Mouse (Mus musculus) heart, postnatal 14 days (tissue): Measurements from ENCODE around the gene Tanc2. TPM values are rescaled to one million over a fixed set of nuclear protein-coding genes. Genes with fewer than 3 reads are reported as not detected.

ENCODE experiments used
- DNase-seq, 2 experiments: peaks; one replicate each; pipeline ENCODE4 v3.0.0; 2021 to 2022
- intact Hi-C: fragments of 180-260 bp; cut with DNase I; formaldehyde crosslinking; loops from one replicate; pipeline ENCODE4 v1.15.1; 2025
- total RNA-seq, 2 experiments: library from RNA; stranded (reverse); gene quantifications; 2 replicates each; pipeline ENCODE4 v1.2.3; 2021

Tanc2 gene
- total RNA-seq, 2 experiments from 2014 or later, result 18.5 to 22.3 TPM

- DNase-seq, result peak; percentile 49 to 51
- intact Hi-C loops, result loop anchor here (2.0 kb wide), 1 partner anchor 24 kb away; no protein-coding TSS in a partner anchor
These were observed 355.2 kb downstream of the Tanc2 start for GRCm38 (mm10) chr11:105944770-105945672.

GRCm38 (mm10) chr11:105946694-105947154, 356.9 kb downstream of the Tanc2 start:
- no peak for DNase-seq
- intact Hi-C loops, result no loop called here

DNA sequence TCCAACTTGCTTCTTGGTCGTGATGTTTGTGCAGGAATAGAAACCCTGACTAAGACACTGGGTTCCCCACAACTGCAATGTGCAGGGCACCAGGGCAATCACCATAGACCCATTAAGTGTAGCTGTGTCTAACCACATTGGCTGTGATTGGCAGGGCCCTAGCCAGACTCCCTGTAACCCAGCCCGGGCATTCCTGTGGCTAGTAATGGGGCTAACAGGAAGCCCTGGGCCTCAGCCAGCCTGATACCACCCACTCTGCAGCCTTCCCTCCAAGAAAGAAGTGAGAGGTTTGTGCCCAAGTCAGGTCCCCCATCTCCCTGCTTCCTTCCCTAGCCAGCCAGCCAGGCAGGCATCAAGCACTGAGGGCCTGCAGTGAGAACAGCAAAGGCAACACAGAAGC, 358.5 kb downstream of the Tanc2 start:
- intact Hi-C loops, result no loop called here
- no peak for DNase-seq

- DNase-seq, result no peak
- intact Hi-C loops, result no loop called here
These were observed 360.7 kb downstream of the Tanc2 start for GRCm38 (mm10) chr11:105950519-105950918.

GRCm38 (mm10) chr11:105951601-105952044, 361.8 kb downstream of the Tanc2 start:
- intact Hi-C loops, result no loop called here
- DNase-seq, result no peak

GRCm38 (mm10) chr11:105952111-105952510, 362.3 kb downstream of the Tanc2 start:
- intact Hi-C loops, result no loop called here
- no peak for DNase-seq

DNA sequence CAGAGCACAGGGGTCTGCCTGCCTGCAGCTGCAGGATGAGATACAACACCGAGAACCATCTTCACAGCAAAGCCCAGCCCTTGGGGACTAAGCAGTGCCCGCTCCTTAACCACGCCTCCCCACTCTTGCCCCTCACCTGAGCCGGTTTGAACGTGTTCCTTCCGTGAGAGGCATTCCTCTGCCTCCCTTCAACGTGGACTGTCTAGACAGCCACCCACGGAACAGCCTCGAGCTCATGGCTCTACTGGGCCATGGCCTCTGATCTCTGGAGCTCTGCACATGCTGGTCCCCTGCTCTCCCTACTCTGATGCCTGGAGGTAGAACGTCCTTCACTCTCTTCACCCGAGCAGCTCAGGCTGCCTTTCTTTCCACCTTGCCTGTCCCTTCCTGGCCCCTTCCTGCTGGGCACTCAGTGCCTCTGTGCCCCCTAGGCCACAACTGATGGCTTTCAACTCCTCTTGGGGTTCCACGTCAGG, 363.2 kb downstream of the Tanc2 start, which contains the start of gene Cyb561:
TSS of gene Cyb561 (minus strand) at position 426 of the 476 bp plus-strand sequence.
- no peak for DNase-seq
- intact Hi-C loops, result no loop called here

DNA sequence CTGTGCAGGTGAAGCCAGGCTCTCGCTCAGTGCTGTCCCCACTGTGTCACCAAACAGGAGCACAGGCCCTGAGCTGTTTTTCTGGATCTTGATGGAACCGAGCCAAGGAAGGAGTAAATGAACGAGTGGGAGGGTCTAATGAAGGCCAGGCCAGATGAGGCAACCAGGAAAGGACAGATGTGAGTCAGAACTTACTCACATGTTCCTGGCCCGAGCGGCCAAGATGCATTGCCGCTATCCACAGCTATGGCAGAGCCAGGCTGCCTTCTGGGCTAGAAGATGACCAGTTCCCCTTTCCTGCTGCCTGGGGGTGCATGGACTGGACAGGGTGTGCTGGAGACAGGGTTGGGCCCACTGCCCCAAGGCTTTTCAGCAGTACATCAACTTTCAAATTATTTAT, 363.6 kb downstream of the Tanc2 start:
- intact Hi-C loops, result no loop called here
- DNase-seq, result peak; percentile 54 to 60

DNA sequence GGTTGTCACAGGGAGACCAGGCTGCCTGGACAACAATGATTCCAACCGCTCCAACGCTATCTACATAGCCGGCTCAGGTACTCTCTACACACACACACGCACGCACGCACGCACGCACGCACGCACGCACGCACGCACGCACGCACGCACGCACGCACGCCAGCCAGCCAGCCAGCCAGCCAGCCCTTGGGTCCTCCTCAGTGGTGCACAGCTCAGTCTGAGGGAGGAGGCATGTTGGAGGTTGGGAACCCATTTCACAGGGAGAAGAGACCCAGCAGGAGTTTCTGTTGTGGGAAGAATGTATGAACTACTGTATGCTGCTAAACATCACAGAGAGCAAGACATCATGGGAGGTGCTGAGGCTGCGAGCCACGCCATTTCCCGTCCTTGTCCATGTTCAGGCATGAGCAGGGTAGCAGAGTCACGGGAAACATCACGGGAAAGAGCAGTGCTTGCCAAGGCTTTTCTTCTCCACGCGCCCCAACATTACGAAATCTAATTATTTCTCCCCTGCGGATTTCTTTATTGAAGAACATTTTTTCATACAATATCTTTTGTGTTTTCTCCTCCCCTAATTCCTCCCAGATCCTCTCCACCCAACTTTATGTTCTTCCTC, 366.1 kb downstream of the Tanc2 start:
- intact Hi-C loops, result no loop called here
- no peak for DNase-seq

DNA sequence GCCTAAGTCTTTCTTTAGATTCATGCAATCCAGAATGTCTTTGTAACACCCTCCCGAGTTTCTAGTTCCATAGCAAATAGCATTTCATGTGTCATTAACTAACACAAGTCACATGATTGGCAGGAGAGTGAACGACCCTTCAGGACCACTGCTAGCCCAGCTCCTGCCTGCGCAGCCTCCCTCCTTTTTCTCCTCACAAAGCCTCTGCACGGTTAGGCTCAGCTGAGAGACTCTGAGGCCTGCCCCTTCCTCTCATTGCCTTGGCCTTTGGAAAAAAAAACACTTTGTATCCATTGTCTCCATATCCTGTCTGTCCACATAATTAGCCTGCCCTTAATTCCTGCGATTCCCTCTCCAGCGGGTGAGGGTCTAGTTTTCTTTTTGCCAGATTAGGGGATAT, 367.7 kb downstream of the Tanc2 start:
- intact Hi-C loops, result no loop called here
- no peak for DNase-seq

DNA sequence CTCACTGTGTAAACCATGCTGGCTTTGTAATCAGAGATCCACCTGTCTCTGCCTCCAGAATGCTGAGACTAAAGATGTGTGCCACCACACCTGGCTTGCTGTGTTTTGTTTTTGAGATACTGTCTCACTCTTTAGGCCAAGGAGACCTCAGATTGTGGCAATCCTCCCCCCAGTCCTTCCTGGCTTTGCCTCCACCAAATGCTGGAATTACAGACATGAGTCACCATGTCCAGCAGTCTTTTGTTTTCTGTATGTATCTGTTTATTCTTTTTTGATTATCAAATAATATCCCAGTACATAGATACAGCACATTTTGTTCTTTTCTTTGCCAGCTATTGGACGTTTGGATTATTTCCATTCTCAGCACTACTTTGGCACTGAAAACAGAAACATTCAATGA, 368.8 kb downstream of the Tanc2 start:
- intact Hi-C loops, result no loop called here
- DNase-seq, result no peak

DNA sequence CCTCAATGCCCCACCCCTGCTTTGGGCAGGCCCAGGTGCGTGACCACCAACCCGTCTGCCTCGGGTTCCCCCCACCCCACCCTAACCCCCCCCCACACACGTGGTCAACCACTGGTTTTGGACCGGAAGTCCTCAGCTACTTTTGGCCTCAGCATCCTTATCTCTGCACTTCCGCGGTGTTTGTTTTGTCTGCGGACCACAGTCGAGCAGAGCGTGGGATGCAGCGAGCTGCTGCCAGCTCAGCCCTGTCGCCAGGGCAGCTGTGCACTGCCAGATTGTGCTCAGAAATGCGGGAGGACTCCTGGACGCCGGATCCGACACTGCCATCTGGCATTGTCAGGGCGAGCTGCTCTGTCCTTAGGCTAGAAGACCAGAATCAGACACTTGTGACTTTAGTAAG, 369.6 kb downstream of the Tanc2 start:
- intact Hi-C loops, result no loop called here
- peak; percentile 50 to 62 for DNase-seq

DNA sequence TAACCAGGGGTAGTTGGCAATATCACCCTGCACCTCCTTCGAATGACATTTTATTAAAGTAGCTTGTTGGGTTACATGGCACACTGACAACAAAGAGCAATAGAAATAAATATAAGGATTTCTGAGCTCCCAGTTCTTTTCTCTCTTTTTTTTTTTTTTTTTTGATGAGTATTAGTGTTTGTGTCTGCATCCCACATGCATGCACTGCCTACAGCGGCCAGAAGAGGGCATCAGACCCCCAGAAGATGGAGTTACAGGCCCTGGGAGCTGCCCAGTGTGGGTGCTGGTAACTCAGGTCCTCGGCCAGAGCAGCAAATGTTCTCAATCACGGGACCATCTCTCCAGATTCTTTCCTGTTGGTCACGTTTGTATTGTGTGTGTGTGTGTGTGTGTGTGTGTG, 374.9 kb downstream of the Tanc2 start:
- DNase-seq, result no peak
- intact Hi-C loops, result no loop called here

GRCm38 (mm10) chr11:105966288-105966687, 376.5 kb downstream of the Tanc2 start:
- no peak for DNase-seq
- intact Hi-C loops, result no loop called here

DNA sequence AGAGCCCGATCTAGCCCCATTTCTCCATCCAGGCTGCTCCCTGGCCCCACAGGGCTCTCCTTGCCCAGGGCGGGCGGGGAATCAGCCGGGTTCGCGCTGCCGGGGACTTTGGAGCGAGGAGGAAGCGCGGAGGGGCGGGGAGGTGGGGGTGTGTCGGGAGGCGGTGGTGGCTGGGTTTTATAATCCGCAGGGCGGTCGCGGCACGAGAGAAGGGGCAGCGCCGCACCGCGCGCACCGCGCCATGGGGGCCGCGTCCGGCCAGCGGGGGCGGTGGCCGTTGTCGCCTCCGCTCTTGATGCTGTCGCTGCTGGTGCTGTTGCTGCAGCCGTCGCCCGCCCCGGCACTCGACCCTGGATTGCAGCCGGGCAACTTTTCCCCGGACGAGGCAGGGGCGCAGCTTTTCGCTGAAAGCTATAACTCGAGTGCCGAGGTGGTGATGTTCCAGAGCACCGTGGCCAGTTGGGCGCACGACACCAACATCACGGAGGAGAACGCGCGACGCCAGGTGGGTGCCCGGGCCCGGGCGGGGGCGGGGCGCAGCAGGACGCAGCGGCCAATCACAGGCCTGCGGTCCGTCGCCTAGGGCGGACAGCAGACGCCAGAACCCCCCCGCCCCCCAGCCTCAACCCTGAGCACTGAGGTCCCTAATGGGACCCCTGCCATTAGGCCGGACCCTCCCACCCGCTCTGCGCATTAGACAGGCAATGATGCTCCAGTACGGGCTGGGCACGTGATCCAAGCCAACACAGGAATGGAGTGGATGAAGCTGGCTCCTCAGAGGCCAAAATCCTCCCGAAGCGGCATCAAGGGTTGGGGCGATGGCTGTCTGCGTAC, 378.2 kb downstream of the Tanc2 start, which contains the start of gene Ace:
TSS of gene Ace (plus strand) at position 205 of the 834 bp plus-strand sequence.
- intact Hi-C loops, result loop anchor here (2.0 kb wide), 1 partner anchor 23 kb away; no protein-coding TSS in a partner anchor
- peak; percentile 52 to 63 for DNase-seq

DNA sequence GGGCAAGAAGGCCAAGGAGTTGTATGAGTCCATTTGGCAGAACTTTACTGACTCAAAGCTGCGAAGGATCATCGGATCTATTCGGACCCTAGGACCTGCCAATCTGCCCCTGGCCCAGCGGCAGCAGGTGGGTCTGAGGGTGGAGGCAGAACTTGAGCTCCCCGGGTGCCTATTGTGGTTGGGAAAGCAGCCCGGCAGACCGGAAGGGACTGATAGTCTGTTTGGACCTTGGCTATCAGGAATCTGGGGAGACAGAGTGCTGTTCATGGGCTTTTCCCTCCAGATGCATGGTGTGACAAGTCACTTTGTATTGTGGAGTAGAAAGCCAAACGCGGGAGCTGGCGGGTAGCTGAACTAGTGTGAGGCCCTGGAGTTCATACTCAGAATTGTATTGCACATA, 379.2 kb downstream of the Tanc2 start:
- no peak for DNase-seq
- intact Hi-C loops, result loop anchor here (1.0 to 2.0 kb wide), 2 partner anchors 24 to 42 kb away; no protein-coding TSS in a partner anchor

GRCm38 (mm10) chr11:105969516-105969915, 379.7 kb downstream of the Tanc2 start:
- intact Hi-C loops, result loop anchor here (1.0 to 2.0 kb wide), 2 partner anchors 25 to 42 kb away; no protein-coding TSS in a partner anchor
- DNase-seq, result peak; percentile 73 to 75

GRCm38 (mm10) chr11:105974593-105974992, 384.8 kb downstream of the Tanc2 start:
- intact Hi-C loops, result no loop called here
- DNase-seq, result no peak

DNA sequence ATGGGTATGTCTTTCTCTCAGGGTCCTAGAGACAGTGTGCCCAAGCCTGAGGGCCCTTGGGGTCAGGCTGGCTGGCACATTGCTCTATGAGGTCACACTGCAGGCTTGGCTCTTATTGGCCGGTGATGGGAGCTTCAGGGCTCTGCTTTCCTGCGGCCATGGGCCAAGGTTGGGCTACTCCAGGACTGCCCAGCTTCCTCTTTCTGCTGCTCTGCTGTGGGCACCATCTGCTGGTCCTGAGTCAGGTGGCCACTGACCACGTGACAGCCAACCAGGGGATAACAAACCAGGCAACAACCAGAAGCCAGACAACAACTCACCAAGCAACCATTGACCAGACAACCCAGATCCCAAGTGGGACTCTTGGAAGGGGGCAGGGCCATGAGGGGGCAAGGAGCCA, 385.3 kb downstream of the Tanc2 start:
- intact Hi-C loops, result no loop called here
- DNase-seq, result no peak

DNA sequence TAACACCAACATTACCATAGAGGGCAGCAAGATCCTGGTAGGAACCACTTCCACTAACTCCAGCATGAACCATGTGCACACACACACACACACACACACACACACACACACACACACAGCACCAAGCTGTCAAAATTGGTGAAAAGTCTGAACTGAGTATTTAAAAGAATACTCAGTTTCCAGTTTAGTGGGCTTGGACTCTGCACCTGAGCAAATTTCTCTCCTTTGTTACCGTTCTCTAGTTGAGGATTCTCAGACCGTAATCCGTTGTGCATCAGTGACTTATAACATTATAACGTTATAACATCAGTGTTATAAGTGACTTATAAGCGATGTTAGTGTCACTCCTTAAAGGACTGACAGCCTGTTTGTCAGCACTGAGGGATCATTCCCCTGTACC, 385.9 kb downstream of the Tanc2 start:
- intact Hi-C loops, result no loop called here
- no peak for DNase-seq
